Mouse (Mus musculus) embryonic facial prominence, embryonic 11.5 days (tissue): Measurements from ENCODE around the gene Clec12a. TPM values are rescaled to one million over a fixed set of nuclear protein-coding genes. Genes with fewer than 3 reads are reported as not detected.

Experiments used
- ATAC-seq: fragments of 200-750 bp; cut with Nextera tagmentation; replicated peaks from 2 replicates; pipeline ENCODE4 v1.8.0; 2017; ENCODE audit warnings: low read depth; ENCODE audit not compliant: insufficient number of reproducible peaks, low FRiP score, low TSS enrichment
- DNase-seq: peaks from one replicate; pipeline ENCODE4 v3.0.0-alpha.2; 2015; ENCODE audit warnings: low spot score
- H3K27ac ChIP-seq: fragments of 300-500 bp; sonication (generic); replicated peaks from 2 replicates; pipeline ENCODE4 v1.5.1; 2014; ENCODE audit warnings: mild to moderate bottlenecking, low read depth, low read length, control low read depth
- H3K27me3 ChIP-seq: fragments of 300-500 bp; sonication (generic); 2 replicates; pipeline ENCODE4 v1.6.1; 2014; ENCODE audit warnings: mild to moderate bottlenecking, low read length, moderate library complexity, mixed read lengths; ENCODE audit not compliant: control insufficient read depth, insufficient read depth
- H3K36me3 ChIP-seq: fragments of 300-500 bp; sonication (generic); replicated peaks from 2 replicates; pipeline ENCODE4 v1.6.1; 2014; ENCODE audit warnings: low read depth, mild to moderate bottlenecking, low read length, moderate library complexity, mixed read lengths; ENCODE audit not compliant: control insufficient read depth, insufficient read depth
- H3K4me1 ChIP-seq: fragments of 300-500 bp; sonication (generic); 2 replicates; pipeline ENCODE4 v1.6.1; 2014; ENCODE audit warnings: low read length, mixed read lengths; ENCODE audit not compliant: control insufficient read depth, insufficient read depth
- H3K4me2 ChIP-seq: fragments of 300-500 bp; sonication (generic); 2 replicates; pipeline ENCODE4 v1.6.1; 2014; ENCODE audit warnings: low read depth, mild to moderate bottlenecking, control low read depth, low read length, moderate library complexity
- H3K4me3 ChIP-seq: fragments of 300-500 bp; sonication (generic); 2 replicates; pipeline ENCODE4 v1.5.1; 2014; ENCODE audit warnings: low read depth, low read length, control low read depth
- H3K9ac ChIP-seq: fragments of 300-500 bp; sonication (generic); replicated peaks from 2 replicates; pipeline ENCODE4 v1.6.1; 2014; ENCODE audit warnings: mild to moderate bottlenecking, control low read depth, low read length
- H3K9me3 ChIP-seq: fragments of 300-500 bp; sonication (generic); replicated peaks from 2 replicates; pipeline ENCODE4 v1.6.1; 2016; ENCODE audit warnings: mild to moderate bottlenecking, low read length, inconsistent platforms, mixed read lengths; ENCODE audit not compliant: control insufficient read depth
- WGBS: fragments of 180-500 bp; shearing (Covaris S2); extraction: QIAGEN DNeasy Blood & Tissue Kit; methylation state at CpG from one replicate; pipeline ENCODE4 v1.1.7; 2014; 5-methylcytosine and 5-hydroxymethylcytosine counted together
- polyA plus RNA-seq: library from polyadenylated mRNA; unstranded; fragments of >200 nt; fragmentation: Nextera tagmentation; extraction: Ambion mirVana; gene quantifications from 2 replicates; pipeline ENCODE4 v1.2.1, GENCODE M21; 2014

Gene Clec12a
- polyA plus RNA-seq, 1 experiment from 2014 or later = 0.91 TPM

DNA sequence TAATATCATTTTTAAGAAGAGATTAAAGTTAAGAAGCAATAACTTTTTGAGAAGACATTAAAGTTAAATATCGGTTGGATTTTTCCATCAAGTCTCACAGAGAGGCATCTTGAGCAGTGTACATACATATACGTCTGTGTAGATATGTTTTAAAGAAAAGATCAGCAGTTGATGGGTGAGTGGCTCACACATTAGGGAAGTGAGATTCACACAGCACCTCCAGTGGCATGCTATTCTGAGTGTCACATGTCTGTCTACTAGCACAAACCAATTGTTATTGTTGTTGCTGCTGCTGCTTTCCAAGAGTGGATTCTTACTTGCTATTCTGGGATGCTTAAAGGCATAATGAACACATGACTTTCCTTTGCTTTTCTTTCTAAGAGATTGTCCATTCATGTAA is 59.9 kb downstream of the Clec12a start:
- no peak overlapping the region for H3K27ac ChIP-seq

DNA sequence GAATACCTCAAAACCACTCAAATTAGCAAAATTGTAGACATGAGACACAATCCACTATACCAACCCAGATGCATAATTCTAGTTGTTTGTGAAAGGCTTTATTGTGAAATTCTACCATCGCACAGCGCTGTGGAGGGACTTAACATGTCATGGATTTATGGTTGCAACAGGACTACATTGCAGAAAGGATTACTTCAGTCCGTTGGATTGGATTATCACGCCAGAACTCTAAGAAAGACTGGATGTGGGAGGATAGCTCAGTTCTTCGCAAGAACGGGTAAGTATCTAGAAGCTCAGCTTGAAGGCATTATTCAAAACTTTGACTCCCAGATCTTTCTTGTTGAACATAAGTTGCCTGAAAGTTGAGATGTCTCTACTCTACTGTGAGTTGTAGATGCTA is 60.9 kb downstream of the Clec12a start:
- no peak overlapping the region for H3K27ac ChIP-seq
- ATAC-seq = no peak
- no peaks in the 10 kb centered on the region for H3K4me1 ChIP-seq
- H3K4me2 ChIP-seq = no peak overlapping the region
- no peak for DNase-seq
- H3K36me3 ChIP-seq = no peaks in the 10 kb centered on the region
- no peak overlapping the region for H3K4me3 ChIP-seq
- 86% methylated on average over 6 of the region's 6 CpGs for WGBS
- H3K27me3 ChIP-seq = no peaks in the 10 kb centered on the region
- no peaks in the 10 kb centered on the region for H3K9me3 ChIP-seq
- no peak overlapping the region for H3K9ac ChIP-seq

More for the DNA sequence above, 59.9 kb downstream of the Clec12a start:
- H3K4me2 ChIP-seq = no peak overlapping the region
- no peaks in the 10 kb centered on the region for H3K36me3 ChIP-seq
- DNase-seq = no peak
- H3K4me3 ChIP-seq = no peak overlapping the region
- WGBS = 89% methylated on average over 2 of the region's 2 CpGs
- no peak overlapping the region for H3K9ac ChIP-seq
- no peaks in the 10 kb centered on the region for H3K9me3 ChIP-seq
- no peaks in the 10 kb centered on the region for H3K4me1 ChIP-seq
- H3K27me3 ChIP-seq = no peaks in the 10 kb centered on the region
- no peak for ATAC-seq

GRCm38 (mm10) chr6:129405999-129406398 is 63.5 kb downstream of the Clec12a start:
- H3K4me1 ChIP-seq = no peaks in the 10 kb centered on the region
- H3K4me2 ChIP-seq = no peak overlapping the region
- no peaks in the 10 kb centered on the region for H3K9me3 ChIP-seq
- ATAC-seq (no peak), DNase-seq (no peak)
- H3K36me3 ChIP-seq = no peaks in the 10 kb centered on the region
- no peak overlapping the region for H3K4me3 ChIP-seq
- no peak overlapping the region for H3K9ac ChIP-seq
- no peak overlapping the region for H3K27ac ChIP-seq
- H3K27me3 ChIP-seq = no peaks in the 10 kb centered on the region

GRCm38 (mm10) chr6:129407324-129407723 is 64.8 kb downstream of the Clec12a start:
- H3K9ac ChIP-seq = no peak overlapping the region
- 44% methylated on average over 2 of the region's 2 CpGs for WGBS
- DNase-seq (no peak), ATAC-seq (no peak)
- no peaks in the 10 kb centered on the region for H3K4me1 ChIP-seq
- H3K4me3 ChIP-seq = no peak overlapping the region
- no peak overlapping the region for H3K27ac ChIP-seq
- H3K27me3 ChIP-seq = no peaks in the 10 kb centered on the region
- H3K36me3 ChIP-seq = no peaks in the 10 kb centered on the region
- no peak overlapping the region for H3K4me2 ChIP-seq
- no peaks in the 10 kb centered on the region for H3K9me3 ChIP-seq

DNA sequence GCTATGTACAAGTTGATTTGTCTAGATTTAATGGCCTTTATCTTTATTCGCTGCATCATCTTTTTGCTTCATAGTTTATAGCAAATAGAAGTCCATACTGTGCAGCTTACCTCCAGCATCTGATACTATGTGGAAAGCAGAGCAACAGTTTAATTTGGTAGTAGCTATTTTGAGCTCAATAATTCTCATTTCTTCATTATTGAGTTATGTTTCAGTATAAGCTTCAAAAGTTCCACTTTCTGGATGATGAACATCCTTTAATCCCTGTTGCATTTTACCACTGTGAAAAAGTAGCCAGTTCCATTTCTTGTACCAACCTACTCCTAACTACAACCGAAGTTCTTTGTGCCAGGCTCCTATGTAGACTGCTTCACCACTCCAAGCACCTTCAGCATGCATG is 66.1 kb downstream of the Clec12a start, which contains the start of gene Clec9a:
Gene Clec9a, plus strand, starts transcription at position 301 of the 400 bp plus-strand sequence.
- no peak within 1 kb of the TSS for H3K4me3 ChIP-seq
- DNase-seq (no peak), ATAC-seq (no peak)
- H3K9me3 ChIP-seq = no peaks in the 10 kb centered on the region
- H3K36me3 ChIP-seq = no peaks in the 10 kb centered on the region
- H3K4me1 ChIP-seq = no peaks in the 10 kb centered on the region
- no peak within 1 kb of the TSS for H3K27ac ChIP-seq
- H3K4me2 ChIP-seq = no peak within 1 kb of the TSS
- no peaks in the 10 kb centered on the region for H3K27me3 ChIP-seq
- WGBS = 95% methylated on average over 2 of the region's 2 CpGs
- H3K9ac ChIP-seq = no peak within 1 kb of the TSS

GRCm38 (mm10) chr6:129414177-129414576 is 71.7 kb downstream of the Clec12a start:
- no peaks in the 10 kb centered on the region for H3K36me3 ChIP-seq
- WGBS = 79% methylated on average over 1 of the region's 1 CpGs
- DNase-seq = no peak
- H3K9me3 ChIP-seq = no peaks in the 10 kb centered on the region
- H3K4me3 ChIP-seq = no peak overlapping the region
- no peaks in the 10 kb centered on the region for H3K4me1 ChIP-seq
- no peak overlapping the region for H3K9ac ChIP-seq
- no peaks in the 10 kb centered on the region for H3K27me3 ChIP-seq
- ATAC-seq = no peak
- no peak overlapping the region for H3K27ac ChIP-seq
- no peak overlapping the region for H3K4me2 ChIP-seq

Other genes starting within 250 kb of the Clec12a start
- not detected in 2 replicates for gene Clec2e, start 241.8 kb upstream of the Clec12a start, polyA plus RNA-seq
- gene Clec2d, start 162.1 kb upstream of the Clec12a start, polyA plus RNA-seq = not detected in 2 replicates
- 0.27 and 0.29 TPM in 2 replicates for gene Cd69, start 67.3 kb upstream of the Clec12a start, polyA plus RNA-seq
- gene 4922502D21Rik, start 10.9 kb upstream of the Clec12a start, polyA plus RNA-seq = not detected in 2 replicates
- not detected in 2 replicates for gene Clec12b, start 43.2 kb downstream of the Clec12a start, polyA plus RNA-seq
- gene Clec1b, start 54.6 kb downstream of the Clec12a start, polyA plus RNA-seq = 10.7 and 13.5 TPM in 2 replicates
- gene Clec9a, start 66.2 kb downstream of the Clec12a start, polyA plus RNA-seq = 0.13 and 0.15 TPM in 2 replicates
- 0.49 and 1.5 TPM in 2 replicates for gene Clec1a, start 109.3 kb downstream of the Clec12a start, polyA plus RNA-seq
- 0.36 TPM in 1 of 2 replicates, not detected in the other for gene Olr1, start 164.5 kb downstream of the Clec12a start, polyA plus RNA-seq
- not detected in 2 replicates for gene Tmem52b, start 169.9 kb downstream of the Clec12a start, polyA plus RNA-seq
- gene Gabarapl1, start 190.5 kb downstream of the Clec12a start, polyA plus RNA-seq = 17.5 and 19.4 TPM in 2 replicates
- not detected in 2 replicates for gene Klre1, start 235.2 kb downstream of the Clec12a start, polyA plus RNA-seq
- not detected in 2 replicates for gene Klrd1, start 249.1 kb downstream of the Clec12a start, polyA plus RNA-seq